Mouse (Mus musculus) thymus, adult 2 months (tissue): ENCODE measurements around the gene Lrrc72. TPM values are rescaled to one million over a fixed set of nuclear protein-coding genes. Genes with fewer than 3 reads are reported as not detected.
"Not testable (repeated sequence)": the region's sequence is repeated elsewhere in the genome, so short reads cannot be mapped to it uniquely, and the experiment has no call there.

Experiments
- DNase-seq: peaks from one replicate; pipeline ENCODE4 v3.0.0; 2021
- H3K27ac ChIP-seq: fragments of 200-500 bp; 2 replicates; pipeline ENCODE4 v1.5.1; 2012; ENCODE audit warnings: low read length, control low read depth; ENCODE audit not compliant: control insufficient read depth, insufficient read depth
- H3K27me3 ChIP-seq: fragments of 200-500 bp; 2 replicates; pipeline ENCODE4 v1.6.1; 2012; ENCODE audit warnings: mild to moderate bottlenecking, low read length, moderate library complexity, mixed read lengths; ENCODE audit not compliant: control insufficient read depth, insufficient read depth
- H3K36me3 ChIP-seq: fragments of 200-500 bp; 2 replicates; pipeline ENCODE4 v1.6.1; 2012; ENCODE audit warnings: mild to moderate bottlenecking, low read length, moderate library complexity; ENCODE audit not compliant: control insufficient read depth, insufficient read depth
- H3K4me1 ChIP-seq: fragments of 200-500 bp; replicated peaks from 2 replicates; pipeline ENCODE4 v1.6.1; 2012; ENCODE audit warnings: low read length; ENCODE audit not compliant: control insufficient read depth, insufficient read depth
- H3K4me3 ChIP-seq: fragments of 200-500 bp; 2 replicates; pipeline ENCODE4 v1.5.1; 2012; ENCODE audit warnings: mild to moderate bottlenecking, low read length, control low read depth, moderate library complexity; ENCODE audit not compliant: control insufficient read depth, insufficient read depth
- CTCF ChIP-seq: fragments of 200-500 bp; IDR thresholded peaks from 2 replicates; pipeline ENCODE4 v1.5.1; 2012; ENCODE audit warnings: mild to moderate bottlenecking, control low read depth, low read length, moderate library complexity, borderline replicate concordance; ENCODE audit not compliant: control insufficient read depth, poor library complexity, insufficient read depth; ENCODE audit errors: extremely low read depth
- POLR2A ChIP-seq: fragments of 200-500 bp; IDR thresholded peaks from 2 replicates; pipeline ENCODE4 v1.6.1; 2012; ENCODE audit warnings: mild to moderate bottlenecking, low read length, control low read depth, moderate library complexity; ENCODE audit not compliant: control insufficient read depth, poor library complexity, insufficient read depth; ENCODE audit errors: extremely low read depth
- WGBS: fragments of 180-500 bp; shearing (Covaris S2); methylation state at CpG from one replicate; pipeline ENCODE4 v1.1.7; 2018; 5-methylcytosine and 5-hydroxymethylcytosine counted together
- polyA plus RNA-seq: library from polyadenylated mRNA; depleted of rRNA; stranded (reverse); fragments of >200 nt; gene quantifications from 2 replicates; pipeline ENCODE4 v1.2.3, GENCODE M21; 2012

Gene Lrrc72
- polyA plus RNA-seq, 1 experiment = not detected

GRCm38 (mm10) chr12:36215149-36215480, 38.1 kb downstream of the Lrrc72 start:
- Histone ChIP-seq H3K27me3 (no peaks in the 10 kb centered on the region), H3K4me3 (no peak overlapping the region), H3K27ac (no peak overlapping the region), H3K4me1 (peaks cover 3% of the 10 kb centered on the region), H3K36me3 (no peaks in the 10 kb centered on the region)
- TF ChIP-seq POLR2A = no peak
- TF ChIP-seq CTCF = no peak
- peak; percentile 26 for DNase-seq
- WGBS = 0% methylated on average over 1 of the region's 1 CpGs

- no peak overlapping the region for H3K27ac ChIP-seq
- no peaks in the 10 kb centered on the region for H3K27me3 ChIP-seq
- TF ChIP-seq CTCF (no peak), POLR2A (no peak)
- no peak overlapping the region for H3K4me3 ChIP-seq
- H3K36me3 ChIP-seq = no peaks in the 10 kb centered on the region
- peaks cover 3% of the 10 kb centered on the region for H3K4me1 ChIP-seq
- WGBS = 32% methylated on average over 8 of the region's 8 CpGs
- no peak for DNase-seq
These were observed 38.6 kb downstream of the Lrrc72 start for GRCm38 (mm10) chr12:36214389-36215148.

- no peak for DNase-seq
- Histone ChIP-seq H3K4me3 (no peak overlapping the region), H3K36me3 (no peaks in the 10 kb centered on the region), H3K27me3 (no peaks in the 10 kb centered on the region), H3K27ac (no peak overlapping the region), H3K4me1 (peaks cover 3% of the 10 kb centered on the region; the same call in 1 of the 2 replicates)
- no peak for TF ChIP-seq POLR2A
- TF ChIP-seq CTCF = no peak
- WGBS = 99% methylated on average over 4 of the region's 4 CpGs
These were observed 43.1 kb downstream of the Lrrc72 start for GRCm38 (mm10) chr12:36210096-36210495.

GRCm38 (mm10) chr12:36208456-36208855, 44.7 kb downstream of the Lrrc72 start:
- Histone ChIP-seq H3K27ac (no peak overlapping the region), H3K27me3 (no peaks in the 10 kb centered on the region), H3K4me1 (peaks cover 3% of the 10 kb centered on the region; the same call in 1 of the 2 replicates), H3K4me3 (no peak overlapping the region), H3K36me3 (no peaks in the 10 kb centered on the region)
- DNase-seq = no peak
- WGBS = 84% methylated on average over 19 of the region's 19 CpGs
- TF ChIP-seq POLR2A (no peak), CTCF (no peak)

GRCm38 (mm10) chr12:36207800-36208148, 45.4 kb downstream of the Lrrc72 start:
- TF ChIP-seq CTCF (no peak), POLR2A (no peak)
- no peak overlapping the region for H3K4me3 ChIP-seq

DNA sequence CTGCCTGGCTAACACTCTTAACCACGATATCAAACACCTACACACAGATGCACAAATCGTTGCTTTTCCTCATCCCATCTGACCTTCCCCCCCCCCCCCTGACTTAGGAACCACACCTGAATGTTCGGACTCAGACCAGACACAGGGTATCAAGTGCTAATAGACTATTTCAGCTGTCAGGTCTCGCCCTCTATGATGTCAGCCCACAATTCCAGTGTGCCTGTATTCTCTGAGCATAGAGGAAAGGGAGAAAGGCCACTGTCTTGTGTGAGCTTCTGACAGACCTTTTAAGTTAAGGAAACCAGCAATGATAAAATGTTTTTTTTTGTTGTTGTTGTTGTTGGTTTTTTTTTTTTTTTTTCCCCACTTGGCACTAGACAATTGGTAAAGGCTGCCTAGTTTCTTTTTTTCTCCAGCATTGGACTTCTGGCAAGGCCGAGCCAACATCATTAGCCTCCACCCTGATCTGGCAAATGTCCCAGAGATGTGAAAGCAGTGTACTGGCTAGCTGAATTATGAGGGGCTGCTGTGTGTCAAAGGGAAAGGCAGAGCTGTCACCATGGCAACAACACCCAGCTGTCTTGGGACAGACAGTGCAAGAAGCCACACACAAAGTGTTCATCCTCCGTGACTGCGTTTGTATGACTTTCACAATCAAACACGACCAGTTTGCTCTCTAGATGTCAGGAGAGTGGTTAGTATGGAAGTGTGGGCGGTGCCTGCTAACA, 46.0 kb downstream of the Lrrc72 start:
- peaks cover 3% of the 10 kb centered on the region; the same call in 1 of the 2 replicates for H3K4me1 ChIP-seq
- no peaks in the 10 kb centered on the region for H3K27me3 ChIP-seq
- H3K4me3 ChIP-seq = no peak overlapping the region
- no peak for DNase-seq
- no peaks in the 10 kb centered on the region for H3K36me3 ChIP-seq
- H3K27ac ChIP-seq = no peak overlapping the region
- TF ChIP-seq POLR2A (no peak), CTCF (no peak)
- WGBS = 43% methylated on average over 9 of the region's 9 CpGs

More at GRCm38 (mm10) chr12:36207800-36208148, 45.4 kb downstream of the Lrrc72 start:
- Histone ChIP-seq H3K36me3 (no peaks in the 10 kb centered on the region), H3K27me3 (no peaks in the 10 kb centered on the region), H3K27ac (no peak overlapping the region), H3K4me1 (peaks cover 3% of the 10 kb centered on the region; the same call in 1 of the 2 replicates)
- DNase-seq = no peak
- 69% methylated on average over 7 of the region's 7 CpGs for WGBS

DNA sequence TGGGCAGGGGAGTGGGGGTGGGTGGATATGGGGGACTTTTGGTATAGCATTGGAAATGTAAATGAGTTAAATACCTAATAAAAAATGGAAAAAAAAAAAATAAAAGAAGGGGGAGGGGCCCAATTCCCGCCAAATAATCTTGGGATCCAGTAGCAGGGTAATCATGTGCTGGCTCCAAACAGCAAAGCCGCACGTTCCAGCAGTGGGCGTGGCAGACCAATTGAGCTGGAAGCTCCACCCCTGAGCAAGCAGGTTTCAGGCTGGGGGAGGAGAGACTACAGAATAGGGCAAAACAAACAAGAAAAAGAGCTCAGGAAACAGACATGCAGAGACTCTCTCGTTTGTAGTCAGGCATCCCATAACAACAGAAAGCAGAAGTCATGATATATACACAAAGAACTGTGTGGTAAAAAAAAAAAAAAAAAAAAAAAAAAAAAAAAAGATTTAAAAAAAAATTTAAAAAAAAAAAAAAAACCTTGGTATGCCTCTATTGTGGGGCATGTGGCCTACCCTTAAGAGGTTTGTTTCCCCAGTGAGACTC, 47.5 kb downstream of the Lrrc72 start:
- H3K27ac ChIP-seq, DNase-seq, H3K27me3 ChIP-seq, H3K4me1 ChIP-seq, H3K4me3 ChIP-seq, H3K36me3 ChIP-seq: not testable (repeated sequence)
- 18% methylated on average over 5 of the region's 5 CpGs for WGBS
